Mouse (Mus musculus) cortical plate, adult 2 months (tissue): Measurements from ENCODE around the gene Map7d1.

Experiments
- CTCF ChIP-seq: fragments of 200-500 bp; IDR thresholded peaks from 2 replicates; pipeline ENCODE4 v1.5.1; 2011; ENCODE audit warnings: mild to moderate bottlenecking, control low read depth, low read length; ENCODE audit not compliant: insufficient read depth; ENCODE audit errors: extremely low read depth
- POLR2A ChIP-seq: fragments of 200-500 bp; IDR thresholded peaks from 2 replicates; pipeline ENCODE4 v1.6.1; 2011; ENCODE audit warnings: mild to moderate bottlenecking, low read length, control low read depth; ENCODE audit not compliant: insufficient read depth; ENCODE audit errors: extremely low read depth

- TF ChIP-seq POLR2A = no peak
- no peak for TF ChIP-seq CTCF
These were observed 26.2 kb downstream of the Map7d1 start for GRCm38 (mm10) chr4:126229900-126230299.
